Mouse (Mus musculus) 3134 (cell line): Measurements from ENCODE around the gene Ehbp1.

Source experiments
- DNase-seq: peaks from one replicate; pipeline ENCODE4 v3.0.0-alpha.2; 2011; ENCODE audit warnings: low spot score; ENCODE audit not compliant: insufficient read length; ENCODE audit errors: extremely low read depth

The Ehbp1 gene

DNA sequence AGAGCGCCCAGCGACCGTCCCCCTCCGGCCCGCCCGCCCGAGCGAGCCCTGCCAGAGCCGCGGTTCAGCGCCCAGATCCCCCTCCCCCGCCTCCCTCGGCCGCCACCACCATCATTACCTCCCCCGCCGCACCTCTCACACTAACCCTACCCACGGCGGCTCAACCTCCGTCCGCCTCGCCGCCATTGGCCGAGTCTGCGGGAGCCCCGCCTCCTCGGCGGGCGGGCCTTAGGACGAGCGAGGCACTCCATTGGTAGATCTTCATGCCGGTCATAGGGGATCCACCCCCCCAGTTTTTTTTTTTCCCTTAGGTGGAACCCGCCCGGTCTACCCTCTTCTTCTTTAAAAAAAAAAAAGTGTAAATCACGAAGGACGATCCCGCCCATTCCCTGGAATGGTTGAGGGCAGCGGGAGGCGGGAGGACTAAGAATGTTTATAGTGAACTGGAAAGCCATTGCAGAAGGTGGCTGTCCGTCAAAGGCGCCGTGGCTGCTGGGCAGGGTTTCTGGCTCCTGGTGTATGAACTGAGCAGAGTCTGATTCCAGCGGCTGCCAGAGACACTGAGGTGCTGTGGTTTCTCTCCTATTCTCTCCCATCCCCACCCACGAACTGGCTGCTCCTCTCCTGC, 55.1 kb downstream of the Ehbp1 start:
- DNase-seq, result peak; percentile 97

DNA sequence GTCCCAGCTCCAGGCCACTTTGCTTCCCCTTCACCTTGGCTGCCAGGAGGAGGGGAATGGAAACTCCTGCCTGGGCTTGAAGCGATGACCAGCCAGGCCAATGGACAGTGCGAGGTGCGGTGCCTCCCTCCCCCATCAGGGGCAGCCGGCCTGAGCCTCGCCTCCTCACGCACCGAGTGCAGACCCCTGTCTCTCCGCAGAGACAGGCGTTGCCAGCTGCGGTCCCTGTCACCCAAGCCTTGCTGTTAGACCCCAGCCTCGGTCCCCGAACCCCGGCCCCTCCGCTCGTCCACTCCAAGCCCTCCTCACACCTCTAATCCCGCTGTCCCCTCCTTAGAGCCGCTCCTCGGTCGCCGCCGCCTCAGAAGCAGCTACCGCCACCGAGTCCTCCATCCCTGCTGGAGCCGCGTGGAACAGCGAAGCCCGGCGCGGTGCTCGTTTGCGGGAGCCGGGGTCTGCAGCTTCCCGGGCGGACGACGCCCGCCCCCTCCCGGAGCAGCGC, 55.7 kb downstream of the Ehbp1 start:
- DNase-seq, result peak; percentile 75

DNA sequence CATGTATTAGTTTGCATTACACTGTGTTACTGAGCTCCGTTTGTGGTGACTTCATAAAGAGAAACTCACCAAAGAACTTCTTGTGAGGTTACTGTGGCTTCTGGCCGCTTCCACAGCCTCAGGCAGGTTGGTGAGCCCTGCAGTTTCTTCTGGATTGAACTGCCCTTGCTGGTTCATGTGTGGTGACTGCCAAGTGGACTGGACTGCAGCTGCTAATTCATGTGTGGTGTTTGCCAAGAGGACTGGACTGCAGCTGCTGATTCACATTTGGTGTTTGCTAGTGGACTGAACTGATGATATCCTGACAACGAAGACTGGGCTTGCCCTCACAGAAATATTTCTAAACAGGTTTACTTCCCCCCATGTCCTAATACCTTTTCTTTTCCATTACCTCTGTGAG, 65.4 kb downstream of the Ehbp1 start:
- DNase-seq, result no peak

DNA sequence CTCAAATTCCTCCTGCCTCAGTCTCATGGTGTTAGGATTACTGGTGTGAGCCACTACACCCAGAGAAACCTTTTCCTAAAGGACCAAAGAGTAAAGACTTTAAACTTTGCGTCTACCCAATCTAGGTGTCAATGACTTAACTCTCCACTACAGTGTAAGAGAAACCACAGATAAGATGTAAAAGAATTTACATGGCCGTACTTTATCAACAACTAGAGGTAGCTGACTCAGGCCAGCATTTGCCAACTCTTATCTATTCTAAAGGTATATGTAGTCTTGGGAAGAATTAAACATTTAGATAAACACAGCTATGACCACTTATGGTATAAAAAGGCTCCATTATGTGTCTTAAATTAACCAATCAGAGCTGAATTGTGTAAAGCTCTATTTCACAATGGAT, 67.9 kb downstream of the Ehbp1 start:
- DNase-seq, result no peak

DNA sequence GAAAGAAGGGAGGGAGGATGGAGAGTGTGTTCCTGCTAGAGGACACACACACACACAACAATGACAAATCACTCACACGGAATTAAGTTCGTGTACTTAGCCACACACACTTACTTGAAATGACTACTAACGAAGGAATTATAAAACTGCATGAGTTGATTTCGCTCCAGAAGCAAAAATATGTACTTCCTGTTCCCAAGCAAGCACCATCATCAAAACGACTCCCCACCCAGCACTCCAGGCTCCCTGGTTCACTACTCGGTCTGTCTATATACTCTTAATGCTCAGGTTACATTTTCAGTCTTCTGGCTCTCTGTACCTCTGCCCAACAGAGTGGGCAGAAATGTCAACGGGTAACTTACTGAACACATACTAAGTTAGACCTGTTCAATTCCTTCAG, 68.7 kb downstream of the Ehbp1 start:
- no peak for DNase-seq

DNA sequence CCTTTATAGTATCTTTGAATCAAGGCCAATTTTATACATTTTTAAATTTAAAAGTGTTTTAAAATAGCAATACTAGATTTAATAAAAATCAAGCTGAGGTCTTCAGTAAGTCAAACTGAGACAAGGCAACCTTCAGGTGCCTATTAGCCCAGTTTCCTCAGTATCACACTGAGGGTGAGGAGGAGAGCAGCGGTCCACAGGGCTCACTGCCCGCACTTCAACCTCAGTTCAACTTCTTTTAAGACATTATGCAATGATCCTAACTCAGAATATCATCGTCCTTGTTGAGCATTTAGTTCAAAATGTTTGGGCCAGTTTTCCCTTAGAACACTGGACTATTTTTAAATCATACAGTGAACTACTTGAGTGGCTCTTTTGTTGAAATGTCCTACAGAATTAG, 70.2 kb downstream of the Ehbp1 start:
- DNase-seq, result no peak

DNA sequence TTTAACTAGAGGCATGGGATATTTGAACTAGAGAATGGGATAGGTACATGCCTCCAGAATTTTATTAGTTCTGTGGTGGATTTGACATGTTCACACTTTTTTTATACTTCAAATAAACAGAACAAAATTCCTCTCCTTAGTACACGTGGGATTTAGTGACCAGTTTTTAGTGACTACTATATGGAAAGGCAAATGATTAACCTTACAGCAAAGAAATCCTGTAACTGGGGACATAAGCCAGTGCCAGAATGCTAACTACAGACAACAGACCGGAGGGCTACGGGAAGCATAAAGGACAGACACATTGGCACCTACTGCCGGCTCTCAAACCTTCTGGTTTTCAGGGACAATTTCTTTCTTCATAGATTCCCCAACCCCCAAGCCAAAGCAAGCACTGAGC, 72.4 kb downstream of the Ehbp1 start:
- no peak for DNase-seq

DNA sequence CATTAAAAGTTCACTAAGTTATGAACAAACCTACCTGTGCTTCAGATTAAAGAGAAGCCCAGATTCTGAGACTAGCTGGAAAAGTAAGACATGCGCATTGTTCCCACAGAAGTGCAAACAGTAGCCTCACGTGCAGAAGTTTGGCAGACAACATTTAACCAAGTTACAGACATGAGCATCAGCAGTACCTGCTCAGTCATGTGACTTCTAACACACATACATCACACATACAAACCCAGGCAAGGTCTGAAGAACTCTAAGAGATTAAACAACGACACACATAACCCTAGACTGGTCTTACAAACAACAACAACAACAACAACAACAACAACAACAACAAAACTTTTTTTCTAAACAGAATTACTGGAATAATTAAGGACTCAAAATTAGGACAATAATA, 72.9 kb downstream of the Ehbp1 start:
- no peak for DNase-seq

DNA sequence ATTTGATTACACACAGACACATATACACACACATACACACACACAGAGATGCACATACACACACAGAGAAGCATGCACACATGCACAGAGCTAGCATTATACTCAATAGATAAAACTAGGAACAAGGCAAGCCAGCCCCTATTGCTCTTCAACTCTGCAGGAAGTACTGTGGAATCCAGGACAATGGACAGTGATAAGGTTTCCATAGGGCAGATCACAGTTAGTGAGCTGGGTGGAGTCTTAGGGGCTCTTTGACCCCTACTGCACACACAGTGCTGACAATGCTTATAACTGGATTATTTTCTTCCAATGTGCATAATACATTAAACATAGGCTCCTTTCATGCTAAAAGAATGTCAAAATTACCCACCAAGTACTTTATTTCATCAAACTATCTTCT, 75.1 kb downstream of the Ehbp1 start:
- DNase-seq, result no peak

DNA sequence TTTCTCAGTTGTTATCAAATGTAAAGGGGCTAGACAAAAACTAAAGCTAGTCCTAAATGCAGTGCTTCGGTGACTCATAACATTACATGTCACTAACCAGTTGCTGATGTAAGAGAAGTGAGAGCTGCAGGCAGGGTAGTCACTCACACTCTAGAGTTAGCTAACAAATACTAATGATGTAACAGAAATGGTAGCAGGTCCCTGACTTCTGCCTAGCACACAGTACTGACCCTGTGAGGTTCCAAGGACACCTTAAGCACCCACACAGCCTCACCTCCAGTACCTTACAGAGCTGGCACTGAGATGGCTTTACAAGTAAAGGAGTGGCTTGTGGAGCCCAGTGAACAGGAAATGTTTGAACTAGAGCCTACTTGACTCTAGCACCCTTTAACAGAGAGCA, 86.7 kb downstream of the Ehbp1 start:
- no peak for DNase-seq

DNA sequence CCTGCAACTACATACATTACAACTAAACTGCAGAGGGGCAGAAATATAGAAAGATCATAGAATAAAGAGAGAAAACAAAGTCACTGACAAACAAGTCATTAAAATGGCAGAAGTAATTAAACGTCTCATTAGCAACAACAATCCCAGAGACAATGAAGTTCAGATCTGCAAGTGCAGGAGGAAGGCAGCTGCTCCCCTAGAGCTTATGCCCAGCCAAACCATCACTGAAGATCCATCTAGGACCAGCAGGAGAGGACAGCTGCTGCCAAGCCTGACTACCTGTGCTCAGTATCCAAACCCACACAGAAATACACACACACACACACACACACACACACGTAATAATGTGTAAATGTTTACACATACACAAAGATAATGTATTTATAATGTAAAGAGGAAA, 92.7 kb downstream of the Ehbp1 start:
- DNase-seq, result no peak

DNA sequence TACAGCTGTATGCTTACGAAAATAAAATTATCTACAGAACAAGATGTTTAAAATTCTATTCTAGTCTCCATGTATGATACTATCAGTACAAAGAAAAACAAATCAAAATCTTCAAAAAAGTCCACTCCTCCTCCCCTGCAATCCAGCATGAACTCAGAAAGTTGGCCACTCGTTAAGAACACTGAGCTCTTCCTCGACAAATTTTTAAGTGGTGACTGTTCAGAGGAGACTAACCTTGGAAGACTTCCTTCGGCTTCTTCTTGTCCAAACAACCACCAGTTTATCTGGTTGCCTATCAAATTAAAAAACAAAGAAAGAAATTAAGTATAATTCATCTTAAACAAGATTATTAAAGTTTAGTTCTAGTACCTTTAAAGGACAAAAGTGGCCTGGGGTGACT, 94.4 kb downstream of the Ehbp1 start:
- no peak for DNase-seq

DNA sequence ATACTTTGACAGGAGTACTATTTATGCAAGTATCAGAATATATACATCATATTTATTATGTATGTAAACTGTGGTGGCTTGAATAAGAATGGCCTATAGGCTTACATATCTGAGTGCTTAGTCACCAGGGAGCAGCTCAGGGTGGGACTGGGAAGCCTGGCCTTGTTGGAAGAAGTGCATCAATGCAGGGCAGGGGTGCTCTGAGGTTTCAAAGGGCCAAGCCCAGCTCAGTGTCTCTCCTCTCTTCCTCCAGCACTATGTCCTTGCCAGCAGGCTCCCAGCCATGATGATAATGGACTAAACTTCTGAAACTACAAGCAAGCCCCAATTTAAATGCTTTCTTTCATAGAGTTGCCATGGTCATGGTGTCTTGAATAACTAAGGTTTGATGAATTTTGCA, 95.0 kb downstream of the Ehbp1 start:
- no peak for DNase-seq

DNA sequence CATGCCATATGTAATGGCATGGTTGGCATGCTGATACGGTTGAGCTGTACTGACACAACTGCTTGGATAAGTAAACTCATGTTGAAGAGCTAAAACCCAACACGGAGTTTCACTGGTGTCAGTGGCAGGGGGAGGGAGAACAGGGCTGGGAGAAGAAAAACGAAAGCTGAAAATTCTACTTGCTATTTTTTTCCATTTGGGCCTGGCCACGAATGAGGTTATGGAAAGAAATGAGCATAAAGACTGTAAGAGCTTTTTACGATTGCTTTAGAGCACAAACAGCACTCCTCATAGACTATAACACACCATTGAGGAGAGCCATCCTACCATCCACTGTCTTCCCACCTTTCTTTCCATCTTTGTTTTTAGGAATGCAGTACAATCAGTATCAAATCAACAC, 106.5 kb downstream of the Ehbp1 start:
- no peak for DNase-seq

DNA sequence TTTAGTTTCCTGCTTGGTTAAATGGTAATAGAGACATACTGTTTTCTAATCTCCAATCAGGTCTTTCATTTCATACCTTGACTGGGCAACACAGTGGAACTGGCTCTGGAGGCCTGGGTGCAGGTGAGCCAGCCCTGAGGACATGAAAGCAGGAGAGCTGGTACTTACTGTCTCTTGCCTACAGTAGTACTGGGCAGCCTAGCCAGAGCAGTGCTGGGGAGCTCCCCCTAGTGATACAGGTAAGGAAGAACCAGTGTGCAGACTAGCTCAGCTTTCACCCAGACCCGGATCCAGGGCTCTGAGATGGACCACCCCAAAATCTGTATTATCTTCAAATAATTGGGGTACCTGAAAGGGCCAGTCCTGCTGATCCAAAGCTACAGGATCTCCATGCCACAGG, 107.4 kb downstream of the Ehbp1 start:
- no peak for DNase-seq

DNA sequence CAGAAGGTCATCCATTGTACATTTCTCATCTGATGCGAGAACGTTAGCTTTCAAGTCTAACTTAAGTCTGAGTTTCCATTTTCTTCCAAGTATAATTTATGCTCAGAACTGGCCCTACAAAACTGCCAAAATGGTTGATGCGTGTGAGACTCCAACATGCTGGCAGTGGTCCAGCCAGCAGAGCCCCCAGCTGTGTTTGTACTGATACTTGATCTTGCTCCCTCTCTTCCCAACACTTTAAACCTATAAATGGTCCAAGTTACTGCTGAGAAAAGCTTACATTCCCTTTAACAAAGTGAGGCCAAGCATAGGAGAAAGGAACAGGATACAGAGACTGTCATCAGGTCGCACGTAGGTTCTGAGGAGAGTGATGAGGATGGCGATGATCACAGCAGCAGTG, 111.2 kb downstream of the Ehbp1 start:
- DNase-seq, result no peak

DNA sequence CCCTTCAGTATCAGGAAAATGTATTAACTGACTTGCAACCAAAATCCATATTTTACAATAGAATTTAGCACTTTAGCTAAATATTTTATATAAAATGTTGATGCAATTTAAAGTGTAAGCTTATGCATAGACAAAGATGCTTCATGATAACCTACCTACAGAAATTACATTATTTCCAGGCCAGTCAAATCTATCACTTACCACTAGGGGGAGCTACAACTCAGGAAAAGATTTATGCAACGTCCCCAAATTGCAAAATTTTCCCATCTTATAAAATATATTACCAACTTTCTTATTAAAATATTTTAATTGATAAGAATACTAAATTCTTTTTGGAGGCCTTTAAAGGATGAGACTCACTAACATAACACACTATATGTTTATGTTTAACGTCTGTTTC, 116.5 kb downstream of the Ehbp1 start:
- no peak for DNase-seq

DNA sequence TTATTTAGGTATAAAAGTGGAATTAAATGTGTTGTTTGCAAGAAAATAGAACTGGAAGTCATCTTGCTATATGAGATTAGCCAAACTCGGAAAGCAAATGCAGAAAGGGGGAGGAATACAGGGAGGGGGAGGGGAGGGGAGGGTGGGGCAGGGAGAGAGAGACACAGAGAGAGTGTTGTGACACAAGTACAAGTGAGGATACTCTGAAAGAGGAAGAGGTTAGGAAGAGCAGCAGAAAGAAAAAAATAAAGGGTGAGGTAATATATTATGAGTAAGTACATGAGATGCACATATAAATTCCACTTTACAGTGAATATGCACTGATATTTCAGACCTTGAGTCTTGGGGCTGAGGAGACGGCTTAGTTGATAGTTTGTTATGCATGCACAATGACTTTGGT, 123.9 kb downstream of the Ehbp1 start:
- no peak for DNase-seq

DNA sequence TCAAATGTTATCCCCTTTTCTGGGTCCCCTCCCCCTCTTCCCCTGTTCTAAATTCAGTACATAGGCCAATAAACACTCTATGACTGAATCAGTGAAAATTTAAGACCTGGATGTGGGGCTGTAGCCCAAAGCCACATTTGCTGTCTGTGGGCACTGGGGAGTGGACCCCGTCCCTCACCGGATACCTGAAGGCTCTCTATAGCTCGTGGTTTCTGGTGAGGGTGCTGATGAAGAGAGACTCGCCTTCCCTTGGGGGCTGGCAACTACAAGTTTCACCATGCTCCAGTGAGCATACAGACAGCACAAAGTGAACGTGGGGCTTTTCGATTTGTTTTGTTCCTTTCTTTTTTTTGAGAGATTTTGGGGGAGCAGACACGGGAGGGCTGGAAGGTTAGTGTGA, 125.2 kb downstream of the Ehbp1 start:
- no peak for DNase-seq

DNA sequence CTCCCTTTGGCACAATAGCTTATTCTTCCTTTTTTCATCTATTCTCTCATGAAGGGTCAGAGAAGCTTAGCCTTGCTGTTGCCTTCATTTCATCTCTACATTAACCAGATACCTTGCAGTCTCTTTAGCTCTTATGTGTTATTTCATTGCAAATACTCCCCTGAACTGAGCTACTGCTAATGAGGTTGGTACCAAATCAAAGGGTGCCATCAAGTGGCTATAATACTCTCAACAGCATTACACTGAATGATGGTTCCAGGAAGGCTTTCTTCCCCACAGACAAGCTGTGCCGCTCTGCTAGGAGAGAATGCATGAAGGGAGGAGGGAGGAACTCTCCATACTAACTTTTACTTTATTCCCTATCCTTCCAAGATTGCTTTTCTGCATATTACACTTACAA, 135.5 kb downstream of the Ehbp1 start:
- DNase-seq, result no peak

DNA sequence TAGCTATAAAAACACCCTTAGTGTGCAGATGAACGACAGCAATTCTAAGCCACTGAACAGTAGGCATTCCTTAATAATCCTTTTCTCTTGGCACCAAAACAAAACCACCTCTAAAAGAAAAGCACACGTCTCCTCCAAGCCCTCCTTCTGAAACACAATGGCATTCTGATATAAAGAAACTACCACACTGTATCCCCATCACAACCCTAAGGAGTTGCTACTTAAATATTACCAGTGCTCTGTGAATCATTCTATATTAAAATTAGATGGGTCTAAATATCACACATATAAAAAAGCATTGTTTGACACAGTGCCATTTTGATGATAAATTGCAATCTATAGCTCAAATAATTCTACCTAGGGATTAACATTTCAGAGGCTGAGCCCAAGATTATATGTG, 135.9 kb downstream of the Ehbp1 start:
- DNase-seq, result no peak

DNA sequence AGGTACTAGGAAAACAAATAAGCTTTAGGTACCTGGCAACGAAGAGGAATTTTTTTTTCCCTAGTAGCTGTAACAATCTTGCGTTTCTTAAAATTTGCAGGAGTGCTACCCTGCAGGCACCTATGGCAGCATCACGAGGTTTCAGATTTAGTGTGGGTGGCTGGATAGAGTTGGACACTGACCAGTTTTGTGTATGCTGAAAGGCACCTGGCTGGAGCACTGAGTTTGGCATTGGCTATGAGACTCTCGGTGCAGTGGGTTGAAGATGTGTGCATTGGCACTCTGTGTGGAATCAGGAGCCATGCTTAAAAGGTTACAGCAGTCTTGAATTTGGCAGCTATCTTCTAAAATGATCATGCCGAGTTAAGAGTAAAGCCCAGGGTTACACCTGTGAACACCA, 138.7 kb downstream of the Ehbp1 start:
- DNase-seq, result no peak

DNA sequence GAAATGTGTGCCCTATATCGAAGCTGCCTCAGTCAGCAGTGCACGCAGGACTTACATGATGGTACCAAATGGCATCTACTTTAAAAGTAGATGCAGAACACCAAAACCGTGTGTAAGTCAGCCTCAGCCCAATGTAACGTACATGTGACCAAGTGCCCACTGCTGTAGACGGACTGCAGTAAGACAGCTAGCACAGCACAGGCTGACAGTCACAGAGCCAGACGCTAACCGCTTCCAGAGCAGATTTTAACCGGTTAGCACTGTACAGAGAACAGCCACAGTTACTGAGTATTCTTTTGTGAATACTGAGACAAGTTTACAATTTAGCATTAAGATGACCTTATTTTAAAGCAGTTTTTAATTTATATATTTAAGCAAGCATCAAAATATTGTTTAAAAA, 141.0 kb downstream of the Ehbp1 start:
- DNase-seq, result no peak
